8 mouse cellular contexts compared by ENCODE assay signal in genomic region chr13:23586940-23587225, GRCm38 (mm10). TPM values are rescaled to one million over a fixed set of nuclear protein-coding genes. Genes with fewer than 3 reads are reported as not detected.
DNase-seq lines count a peak whose midpoint lies in the region; ATAC-seq lines count a peak whose summit lies in the region.

No protein-coding gene starts in this region.

- H3K27me3 ChIP-seq in lung, embryonic 15.5 days: no peaks in the 10 kb centered on the region
- no peaks in the 10 kb centered on the region for H3K27me3 ChIP-seq in embryonic facial prominence, embryonic 13.5 days
- H3K27me3 ChIP-seq in limb, embryonic 11.5 days (ENCODE audit: control insufficient read depth, insufficient read depth, low read length): no peaks in the 10 kb centered on the region
- H3K27me3 ChIP-seq in splenic B cell, adult 2 months (ENCODE audit: control insufficient read depth, insufficient read depth, low read length, poor library complexity, severe bottlenecking): no peaks in the 10 kb centered on the region

- no peaks in the 10 kb centered on the region for H3K36me3 ChIP-seq in lung, embryonic 15.5 days
- no peaks in the 10 kb centered on the region for H3K36me3 ChIP-seq in embryonic facial prominence, embryonic 13.5 days
- no peaks in the 10 kb centered on the region for H3K36me3 ChIP-seq in limb, embryonic 11.5 days (ENCODE audit: control insufficient read depth, insufficient read depth, low read length)
- no peaks in the 10 kb centered on the region for H3K36me3 ChIP-seq in splenic B cell, adult 2 months (ENCODE audit: control insufficient read depth, insufficient read depth, low read length, poor library complexity, severe bottlenecking)

- 4% methylated on average over 1 of the region's 1 CpGs for WGBS in lung, embryonic 15.5 days
- WGBS in embryonic facial prominence, embryonic 13.5 days: 7% methylated on average over 1 of the region's 1 CpGs
- 0% methylated on average over 1 of the region's 1 CpGs for whole genome bisulfite sequencing in limb, embryonic 11.5 days

- H3K9ac ChIP-seq in lung, embryonic 15.5 days: peak overlapping the region; percentile 51
- H3K9ac ChIP-seq in embryonic facial prominence, embryonic 13.5 days: peak overlapping the region; percentile 72
- peak overlapping the region; percentile 46; the same call in 1 of the 2 replicates for H3K9ac ChIP-seq in limb, embryonic 11.5 days (ENCODE audit: low read length)

- H3K4me1 ChIP-seq in lung, embryonic 15.5 days: peaks cover 28% of the 10 kb centered on the region
- H3K4me1 ChIP-seq in embryonic facial prominence, embryonic 13.5 days: peaks cover 28% of the 10 kb centered on the region
- H3K4me1 ChIP-seq in limb, embryonic 11.5 days (ENCODE audit: control insufficient read depth, insufficient read depth, low read length): peaks cover 6% of the 10 kb centered on the region; the same call in 1 of the 2 replicates

- ATAC-seq in lung, embryonic 15.5 days (ENCODE audit: borderline replicate concordance, extremely low read depth, low FRiP score, low TSS enrichment): no peak; the same call in 1 of the 2 replicates
- no peak for ATAC-seq in embryonic facial prominence, embryonic 13.5 days (ENCODE audit: insufficient number of reproducible peaks, insufficient read depth, low FRiP score, low TSS enrichment, low read depth)
- ATAC-seq in limb, embryonic 11.5 days (ENCODE audit: insufficient number of reproducible peaks, low FRiP score, low TSS enrichment, low read depth): no peak

- peak overlapping the region; percentile 48 for H3K4me3 ChIP-seq in lung, embryonic 15.5 days
- peak overlapping the region; percentile 50 for H3K4me3 ChIP-seq in embryonic facial prominence, embryonic 13.5 days
- H3K4me3 ChIP-seq in limb, embryonic 11.5 days (ENCODE audit: low read depth, low read length): no peak overlapping the region

- H3K9me3 ChIP-seq in lung, embryonic 15.5 days: no peaks in the 10 kb centered on the region
- no peaks in the 10 kb centered on the region for H3K9me3 ChIP-seq in embryonic facial prominence, embryonic 13.5 days
- H3K9me3 ChIP-seq in limb, embryonic 11.5 days (ENCODE audit: control insufficient read depth, low read length): no peaks in the 10 kb centered on the region

- peak overlapping the region; percentile 72 for H3K4me2 ChIP-seq in lung, embryonic 15.5 days
- H3K4me2 ChIP-seq in embryonic facial prominence, embryonic 13.5 days: peak overlapping the region; percentile 84
- H3K4me2 ChIP-seq in limb, embryonic 11.5 days (ENCODE audit: low read depth, severe bottlenecking): peak overlapping the region; percentile 29; the same call in 1 of the 2 replicates

- H3K27ac ChIP-seq in lung, embryonic 15.5 days: peak overlapping the region; percentile 98
- peak overlapping the region; percentile 95 for H3K27ac ChIP-seq in embryonic facial prominence, embryonic 13.5 days
- peak overlapping the region; percentile 85 for H3K27ac ChIP-seq in limb, embryonic 11.5 days (replicated peaks; ENCODE audit: low read depth, low read length)

- no peak for DNase-seq in lung, postnatal 4 days
- no peak for DNase-seq in limb, embryonic 11.5 days (ENCODE audit: low spot score)
- DNase-seq in splenic B cell, adult 2 months (ENCODE audit: low read depth, low spot score): peak; percentile 7
- DNase-seq in testis, postnatal 14 days (ENCODE audit: low spot score): no peak
- no peak for DNase-seq in cerebellum, adult 18-20 months
- DNase-seq in kidney, postnatal 4 days: no peak

RNA-seq across cellular contexts. Expression of gene Hist1h4d, which starts 5.5 kb away (rescaled TPM):
- polyA plus RNA-seq in lung, embryonic 15.5 days (2015; fragmentation: Nextera tagmentation; extraction: Ambion mirVana): 160 and 177 TPM in 2 replicates
- polyA plus RNA-seq in embryonic facial prominence, embryonic 13.5 days (2015; fragmentation: Nextera tagmentation; extraction: Ambion mirVana): 141 and 160 TPM in 2 replicates
- 133 and 134 TPM in 2 replicates for polyA plus RNA-seq in limb, embryonic 11.5 days (2014; fragmentation: Nextera tagmentation; extraction: Ambion mirVana)

RNA-seq across cellular contexts. Expression of gene Hist1h3d, which starts 11.3 kb away (rescaled TPM):
- 9.4 and 10.2 TPM in 2 replicates for polyA plus RNA-seq in lung, embryonic 15.5 days (2015; fragmentation: Nextera tagmentation; extraction: Ambion mirVana)
- 7.6 and 8.4 TPM in 2 replicates for polyA plus RNA-seq in embryonic facial prominence, embryonic 13.5 days (2015; fragmentation: Nextera tagmentation; extraction: Ambion mirVana)
- 12.6 and 13.2 TPM in 2 replicates for polyA plus RNA-seq in limb, embryonic 11.5 days (2014; fragmentation: Nextera tagmentation; extraction: Ambion mirVana)

RNA-seq across cellular contexts. Expression of gene Hist1h2ad, which starts 12.7 kb away (rescaled TPM):
- 3.1 and 4.6 TPM in 2 replicates for polyA plus RNA-seq in lung, embryonic 15.5 days (2015; fragmentation: Nextera tagmentation; extraction: Ambion mirVana)
- polyA plus RNA-seq in embryonic facial prominence, embryonic 13.5 days (2015; fragmentation: Nextera tagmentation; extraction: Ambion mirVana): 1.7 and 3.1 TPM in 2 replicates
- polyA plus RNA-seq in limb, embryonic 11.5 days (2014; fragmentation: Nextera tagmentation; extraction: Ambion mirVana): 2.2 and 3.1 TPM in 2 replicates

RNA-seq across cellular contexts. Expression of gene Hist1h2bf, which starts 12.9 kb away (rescaled TPM):
- 10.1 and 10.2 TPM in 2 replicates for polyA plus RNA-seq in lung, embryonic 15.5 days (2015; fragmentation: Nextera tagmentation; extraction: Ambion mirVana)
- 12.2 and 13.4 TPM in 2 replicates for polyA plus RNA-seq in embryonic facial prominence, embryonic 13.5 days (2015; fragmentation: Nextera tagmentation; extraction: Ambion mirVana)
- polyA plus RNA-seq in limb, embryonic 11.5 days (2014; fragmentation: Nextera tagmentation; extraction: Ambion mirVana): 4.5 and 5.4 TPM in 2 replicates

RNA-seq across cellular contexts. Expression of gene Hist1h2bg, which starts 15.7 kb away (rescaled TPM):
- 14.5 and 17.7 TPM in 2 replicates for polyA plus RNA-seq in lung, embryonic 15.5 days (2015; fragmentation: Nextera tagmentation; extraction: Ambion mirVana)
- 7.5 and 10.6 TPM in 2 replicates for polyA plus RNA-seq in embryonic facial prominence, embryonic 13.5 days (2015; fragmentation: Nextera tagmentation; extraction: Ambion mirVana)
- 8.2 and 10.0 TPM in 2 replicates for polyA plus RNA-seq in limb, embryonic 11.5 days (2014; fragmentation: Nextera tagmentation; extraction: Ambion mirVana)

Comparison
In these comparisons a context has a peak if more than half of its experiments do, and no peak if none do; other contexts are left out.
1. H3K4me2 ChIP-seq: peak in every context shown above with its lines; median percentile 84 in embryonic facial prominence, embryonic 13.5 days; 72 in lung, embryonic 15.5 days; 29 in limb, embryonic 11.5 days.